Mouse (Mus musculus): ENCODE measurements at regions not wholly inside any gene's neighbourhood (a gene's known extent, or its start where the extent isn't known, plus 50 kb on each side); places are given as distances from the start of the nearest gene placed in this dataset.

DNA sequence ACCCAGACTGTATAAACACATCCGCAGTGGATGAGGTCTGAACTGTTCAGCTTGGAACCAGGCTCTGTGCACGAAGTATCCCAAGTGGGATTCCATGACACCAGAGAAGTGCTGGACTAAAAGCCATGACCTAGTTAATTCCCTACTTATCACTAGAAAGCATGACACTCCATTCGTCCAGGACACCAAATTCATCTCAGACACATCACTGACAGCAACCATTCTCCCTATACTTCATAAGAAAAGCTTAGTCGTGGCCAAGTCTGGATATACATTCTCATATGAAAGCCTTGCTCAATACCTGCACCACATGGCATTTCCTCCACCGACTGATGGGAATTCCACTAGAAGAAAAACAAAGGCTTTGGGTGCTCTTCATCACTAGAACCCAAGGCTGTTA is 229.0 kb downstream of the Sorl1 start:
- no peak overlapping the region for H3ac ChIP-seq (ENCODE audit: control insufficient read depth, insufficient read length, low read depth)
- H3K4me3 ChIP-seq (ENCODE audit: insufficient read depth, poor library complexity, severe bottlenecking): no peak overlapping the region
- H3K79me2 ChIP-seq (ENCODE audit: control insufficient read depth, insufficient read depth): no peaks in the 10 kb centered on the region
- H3K79me3 ChIP-seq (ENCODE audit: low read depth): no peaks in the 10 kb centered on the region
- TF ChIP-seq CEBPB (IDR thresholded peaks at IDR 0.05; ENCODE audit: low read depth): no peak
- TF ChIP-seq CTCF (IDR thresholded peaks at IDR 0.05; ENCODE audit: control insufficient read depth, insufficient read depth, insufficient read length): no peak
- TF ChIP-seq MYOG (IDR thresholded peaks at IDR 0.05; ENCODE audit: control insufficient read depth, extremely low read depth, insufficient read length): no peak
- no peak for TF ChIP-seq FOSL1 (IDR thresholded peaks at IDR 0.05; ENCODE audit: insufficient read depth, low read length, poor library complexity, severe bottlenecking)
- no peaks in the 10 kb centered on the region for H3K36me3 ChIP-seq (ENCODE audit: control insufficient read depth, insufficient read depth)
- no peaks in the 10 kb centered on the region for H3K27me3 ChIP-seq (ENCODE audit: control insufficient read depth, insufficient read depth, insufficient read length)

DNA sequence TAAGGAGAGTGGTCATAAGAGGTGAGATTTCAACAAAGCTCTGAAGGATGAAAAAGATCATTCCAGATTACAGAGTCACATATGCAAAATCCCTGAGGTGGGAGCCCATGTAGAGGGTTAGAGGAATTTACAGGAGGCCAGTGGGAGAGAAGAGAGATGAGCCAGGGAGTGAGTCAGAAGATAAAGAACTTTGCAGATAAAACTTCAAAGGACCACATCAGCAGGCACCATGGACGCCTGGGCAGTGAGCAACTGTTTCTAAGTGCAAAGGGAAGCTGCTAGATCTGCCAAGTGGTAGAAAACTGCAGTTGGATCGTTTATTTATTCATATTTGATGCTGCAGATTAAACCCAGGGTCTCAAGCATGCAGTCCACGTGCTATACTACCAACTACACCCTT is 231.3 kb downstream of the Sorl1 start:
- Histone ChIP-seq H3ac (ENCODE audit: control insufficient read depth, insufficient read length, low read depth) (no peak overlapping the region), H3K4me3 (ENCODE audit: insufficient read depth, poor library complexity, severe bottlenecking) (no peak overlapping the region), H3K79me2 (ENCODE audit: control insufficient read depth, insufficient read depth) (no peaks in the 10 kb centered on the region), H3K79me3 (ENCODE audit: low read depth) (no peaks in the 10 kb centered on the region), H3K36me3 (ENCODE audit: control insufficient read depth, insufficient read depth) (no peaks in the 10 kb centered on the region), H3K27me3 (ENCODE audit: control insufficient read depth, insufficient read depth, insufficient read length) (no peaks in the 10 kb centered on the region)
- no peak for TF ChIP-seq CTCF (IDR thresholded peaks at IDR 0.05; ENCODE audit: control insufficient read depth, insufficient read depth, insufficient read length)
- TF ChIP-seq FOSL1 (IDR thresholded peaks at IDR 0.05; ENCODE audit: insufficient read depth, low read length, poor library complexity, severe bottlenecking): no peak
- TF ChIP-seq MAX (IDR thresholded peaks at IDR 0.05): no peak
- TF ChIP-seq MYOG (IDR thresholded peaks at IDR 0.05; ENCODE audit: control insufficient read depth, extremely low read depth, insufficient read length): no peak
- no peak for TF ChIP-seq CEBPB (IDR thresholded peaks at IDR 0.05; ENCODE audit: low read depth)
- TF ChIP-seq USF1 (IDR thresholded peaks at IDR 0.05; ENCODE audit: low read depth): no peak

DNA sequence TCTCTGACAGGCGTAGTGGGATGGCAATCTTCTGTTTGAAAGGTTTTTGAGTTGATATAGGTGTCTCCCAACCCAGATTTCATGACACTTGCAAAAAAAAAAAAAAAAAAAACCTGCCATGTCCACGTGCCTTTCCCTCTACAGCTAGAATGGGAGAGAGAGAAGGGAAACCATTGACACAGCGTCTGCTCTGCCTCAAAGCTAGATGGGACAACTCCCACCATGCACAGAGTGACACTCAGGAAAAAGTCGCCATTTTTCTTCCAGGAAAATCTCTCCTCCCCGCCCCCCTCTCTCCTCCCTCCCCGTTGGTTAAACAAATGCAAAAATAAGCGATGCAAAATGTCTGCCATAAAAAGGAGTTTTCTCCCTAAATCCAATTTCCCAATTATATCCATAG is 232.9 kb downstream of the Sorl1 start:
- H3K27me3 ChIP-seq (ENCODE audit: control insufficient read depth, insufficient read depth, insufficient read length): no peaks in the 10 kb centered on the region
- no peak overlapping the region for H3ac ChIP-seq (ENCODE audit: control insufficient read depth, insufficient read length, low read depth)
- no peak overlapping the region for H3K4me3 ChIP-seq (ENCODE audit: insufficient read depth, poor library complexity, severe bottlenecking)
- H3K36me3 ChIP-seq (ENCODE audit: control insufficient read depth, insufficient read depth): no peaks in the 10 kb centered on the region
- no peaks in the 10 kb centered on the region for H3K79me3 ChIP-seq (ENCODE audit: low read depth)
- TF ChIP-seq MYOG (IDR thresholded peaks at IDR 0.05; ENCODE audit: control insufficient read depth, extremely low read depth, insufficient read length): no peak
- TF ChIP-seq MAX (IDR thresholded peaks at IDR 0.05): no peak
- no peak for TF ChIP-seq FOSL1 (IDR thresholded peaks at IDR 0.05; ENCODE audit: insufficient read depth, low read length, poor library complexity, severe bottlenecking)
- no peak for TF ChIP-seq CTCF (IDR thresholded peaks at IDR 0.05; ENCODE audit: control insufficient read depth, insufficient read depth, insufficient read length)
- no peak for TF ChIP-seq CEBPB (IDR thresholded peaks at IDR 0.05; ENCODE audit: low read depth)
- no peak for TF ChIP-seq MYOD1 (IDR thresholded peaks at IDR 0.05; ENCODE audit: control insufficient read depth, insufficient read length, low read depth)
- TF ChIP-seq USF1 (IDR thresholded peaks at IDR 0.05; ENCODE audit: low read depth): no peak
- no peaks in the 10 kb centered on the region for H3K79me2 ChIP-seq (ENCODE audit: control insufficient read depth, insufficient read depth)

DNA sequence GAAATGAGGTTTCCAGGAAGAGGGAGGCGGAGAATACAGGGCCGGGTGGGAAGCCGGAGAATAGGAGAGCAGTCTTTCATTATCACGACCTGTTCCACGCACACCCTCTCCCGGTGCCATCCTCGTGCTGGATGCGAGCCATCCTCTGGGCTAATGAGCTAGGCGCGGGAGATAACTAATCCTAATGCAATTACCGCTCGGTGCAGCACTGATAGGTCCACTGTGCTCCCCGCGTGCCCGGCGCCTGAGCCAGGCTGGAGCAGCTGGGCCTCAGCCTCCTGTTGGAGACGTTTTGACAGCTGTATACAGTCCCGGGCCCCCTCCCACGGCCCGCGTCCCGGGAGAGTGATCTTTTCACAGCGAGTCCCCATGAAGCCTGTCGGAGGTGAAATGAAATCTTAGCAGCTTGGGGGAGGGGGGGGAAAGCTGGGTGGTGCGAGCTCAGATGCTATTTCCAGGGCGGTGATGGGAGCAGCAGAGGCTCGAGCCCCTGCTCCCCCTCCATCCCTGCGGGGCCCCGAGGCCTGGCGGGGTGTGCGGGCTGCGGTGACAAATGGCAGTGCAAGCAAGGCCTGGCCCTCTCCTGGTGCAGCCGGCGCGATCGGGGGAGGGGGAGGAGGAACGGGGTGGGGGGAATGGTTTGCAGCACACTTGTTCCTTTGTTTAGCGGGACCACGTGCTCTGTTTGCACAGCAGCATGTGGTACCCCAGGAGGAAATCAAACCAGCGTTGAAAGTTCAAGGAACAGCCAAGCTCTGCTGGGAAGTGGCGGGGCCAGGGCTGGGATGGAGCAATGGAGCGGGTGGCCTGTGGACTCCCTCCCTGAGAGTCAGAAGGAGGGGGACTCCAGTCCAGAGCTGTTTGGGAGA is 233.6 kb downstream of the Sorl1 start:
- no peak overlapping the region for H3K4me3 ChIP-seq (ENCODE audit: insufficient read depth, poor library complexity, severe bottlenecking)
- H3K79me2 ChIP-seq (ENCODE audit: control insufficient read depth, insufficient read depth): no peaks in the 10 kb centered on the region

DNA sequence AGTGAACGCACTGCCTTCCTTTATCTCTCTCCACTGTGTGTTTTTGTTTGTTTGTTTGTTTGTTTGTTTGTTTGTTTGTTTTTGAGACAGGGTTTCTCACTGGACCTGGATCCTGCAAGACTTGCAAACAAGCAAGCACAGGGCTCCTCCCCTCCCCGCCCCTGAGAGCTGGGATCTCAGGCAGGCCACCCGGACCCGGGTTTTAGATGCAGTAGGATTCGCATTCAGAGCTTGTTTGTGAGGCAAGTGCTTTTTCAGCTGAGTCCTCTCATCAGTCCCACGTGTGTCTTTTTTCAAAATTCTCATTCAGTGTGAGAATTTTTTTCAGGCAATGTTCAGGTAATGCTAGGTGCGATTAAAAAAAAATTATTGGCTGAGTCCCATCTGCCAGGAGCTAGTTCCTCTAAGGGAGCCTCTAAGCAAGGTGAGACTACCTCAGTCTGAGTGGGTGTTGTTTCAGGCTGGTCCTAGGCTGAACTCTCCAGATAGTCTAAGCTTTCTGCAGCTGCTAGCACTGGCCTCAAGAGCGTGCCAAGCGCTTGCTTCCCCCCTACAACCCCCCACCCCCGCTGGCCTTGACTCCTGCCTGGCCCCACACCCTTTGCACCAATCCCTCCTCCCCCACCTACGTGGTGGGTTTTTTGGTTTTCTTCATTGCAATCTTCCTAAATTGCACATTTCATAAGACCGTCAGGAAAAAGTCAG is 234.4 kb downstream of the Sorl1 start:
- TF ChIP-seq FOSL1 (IDR thresholded peaks at IDR 0.05; ENCODE audit: insufficient read depth, low read length, poor library complexity, severe bottlenecking) (no peak), MYOD1 (IDR thresholded peaks at IDR 0.05; ENCODE audit: control insufficient read depth, insufficient read length, low read depth) (no peak), MYOG (IDR thresholded peaks at IDR 0.05; ENCODE audit: control insufficient read depth, extremely low read depth, insufficient read length) (no peak), USF1 (IDR thresholded peaks at IDR 0.05; ENCODE audit: low read depth) (no peak), CTCF (IDR thresholded peaks at IDR 0.05; ENCODE audit: control insufficient read depth, insufficient read depth, insufficient read length) (no peak), CEBPB (IDR thresholded peaks at IDR 0.05; ENCODE audit: low read depth) (no peak), MAX (IDR thresholded peaks at IDR 0.05) (no peak)

More for the DNA sequence above, 233.6 kb downstream of the Sorl1 start:
- Histone ChIP-seq H3K27me3 (ENCODE audit: control insufficient read depth, insufficient read depth, insufficient read length) (no peaks in the 10 kb centered on the region), H3K79me3 (ENCODE audit: low read depth) (no peaks in the 10 kb centered on the region), H3ac (ENCODE audit: control insufficient read depth, insufficient read length, low read depth) (no peak overlapping the region), H3K36me3 (ENCODE audit: control insufficient read depth, insufficient read depth) (no peaks in the 10 kb centered on the region)
- no peak for TF ChIP-seq MYOG (IDR thresholded peaks at IDR 0.05; ENCODE audit: control insufficient read depth, extremely low read depth, insufficient read length)
- no peak for TF ChIP-seq CTCF (IDR thresholded peaks at IDR 0.05; ENCODE audit: control insufficient read depth, insufficient read depth, insufficient read length)
- TF ChIP-seq CEBPB (IDR thresholded peaks at IDR 0.05; ENCODE audit: low read depth): no peak
- TF ChIP-seq USF1 (IDR thresholded peaks at IDR 0.05; ENCODE audit: low read depth): no peak
- TF ChIP-seq FOSL1 (IDR thresholded peaks at IDR 0.05; ENCODE audit: insufficient read depth, low read length, poor library complexity, severe bottlenecking): no peak
- no peak for TF ChIP-seq MYOD1 (IDR thresholded peaks at IDR 0.05; ENCODE audit: control insufficient read depth, insufficient read length, low read depth)
- TF ChIP-seq MAX (IDR thresholded peaks at IDR 0.05): no peak

More for the DNA sequence above, 234.4 kb downstream of the Sorl1 start:
- Histone ChIP-seq H3ac (ENCODE audit: control insufficient read depth, insufficient read length, low read depth) (no peak overlapping the region), H3K27me3 (ENCODE audit: control insufficient read depth, insufficient read depth, insufficient read length) (no peaks in the 10 kb centered on the region), H3K4me3 (ENCODE audit: insufficient read depth, poor library complexity, severe bottlenecking) (no peak overlapping the region), H3K36me3 (ENCODE audit: control insufficient read depth, insufficient read depth) (no peaks in the 10 kb centered on the region), H3K79me2 (ENCODE audit: control insufficient read depth, insufficient read depth) (no peaks in the 10 kb centered on the region), H3K79me3 (ENCODE audit: low read depth) (no peaks in the 10 kb centered on the region)

Data from C2C12 (cell line).